Mouse (Mus musculus): Measurements from ENCODE around the gene Fam71f2. TPM values are rescaled to one million over a fixed set of nuclear protein-coding genes. Genes with fewer than 3 reads are reported as not detected.
A peak's percentile ranks its signal among the peaks of the same experiment; 100 is the strongest.

Gene Fam71f2
- total RNA-seq, 2 experiments from 2014 or later, result not detected

DNA sequence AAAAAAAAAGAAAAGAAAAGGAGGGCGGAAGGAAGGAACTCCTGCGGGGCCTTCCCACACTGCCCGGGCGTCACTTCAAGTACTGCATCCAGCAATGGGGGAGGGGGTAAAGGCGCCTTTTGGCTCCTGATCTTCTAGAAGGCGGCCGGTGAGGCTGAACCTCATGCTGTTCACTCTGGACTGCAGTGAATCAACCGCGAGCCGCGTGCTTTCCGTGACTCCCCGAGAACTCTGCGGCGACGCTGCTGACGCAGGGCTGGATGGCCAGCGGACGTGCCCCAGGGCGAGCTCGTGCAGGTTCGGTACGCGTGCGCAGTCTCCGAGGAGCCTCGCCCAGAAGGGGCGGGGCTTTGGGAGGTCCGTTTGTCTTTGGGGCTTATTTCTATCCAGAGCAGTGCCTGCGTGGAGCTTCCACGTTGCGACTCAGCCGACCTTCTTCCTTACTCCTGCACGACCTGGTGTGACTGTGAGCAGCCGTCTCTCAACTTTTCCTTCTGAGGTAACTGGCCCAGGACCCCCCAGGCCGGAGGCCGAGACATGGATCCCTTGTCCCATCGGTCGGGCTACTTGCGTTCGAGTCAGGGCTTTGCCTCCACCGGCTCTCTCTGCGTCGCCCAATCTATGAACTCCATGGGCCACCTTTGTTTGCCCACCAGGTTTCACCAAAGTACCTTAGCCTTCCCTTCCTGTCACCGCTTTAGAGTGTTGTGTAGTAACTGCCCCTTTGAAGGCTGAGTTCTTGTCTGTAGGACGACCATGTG is 6.9 kb upstream of the Fam71f2 start, which contains the start of gene Hilpda:
Hilpda (plus strand) TSS at position 177 of the 761 bp plus-strand sequence.
- ATAC-seq (replicated peaks; ENCODE audit: low FRiP score, poor library complexity, severe bottlenecking), result peak; percentile 99

DNA sequence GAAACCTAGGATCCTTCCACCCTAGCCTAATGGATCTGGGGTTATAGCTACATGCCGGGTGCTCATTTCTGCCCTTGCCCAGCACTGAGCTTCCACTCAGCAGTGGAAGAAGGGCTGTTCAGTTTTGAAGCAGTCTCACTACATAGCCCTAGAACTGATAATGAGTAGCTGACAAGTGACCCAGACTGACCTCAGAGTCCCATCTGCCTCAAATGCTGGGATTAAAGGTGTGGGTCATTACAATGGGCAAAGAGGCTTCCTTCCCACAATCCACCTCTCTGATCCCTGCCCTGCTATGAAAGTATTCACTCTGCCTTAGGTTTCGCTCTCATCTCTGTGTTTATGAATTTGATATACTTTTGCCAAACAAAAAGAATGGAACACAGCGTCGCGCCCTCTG is 2.6 kb upstream of the Fam71f2 start:
- ATAC-seq (replicated peaks; ENCODE audit: low FRiP score, poor library complexity, severe bottlenecking), result no peak

DNA sequence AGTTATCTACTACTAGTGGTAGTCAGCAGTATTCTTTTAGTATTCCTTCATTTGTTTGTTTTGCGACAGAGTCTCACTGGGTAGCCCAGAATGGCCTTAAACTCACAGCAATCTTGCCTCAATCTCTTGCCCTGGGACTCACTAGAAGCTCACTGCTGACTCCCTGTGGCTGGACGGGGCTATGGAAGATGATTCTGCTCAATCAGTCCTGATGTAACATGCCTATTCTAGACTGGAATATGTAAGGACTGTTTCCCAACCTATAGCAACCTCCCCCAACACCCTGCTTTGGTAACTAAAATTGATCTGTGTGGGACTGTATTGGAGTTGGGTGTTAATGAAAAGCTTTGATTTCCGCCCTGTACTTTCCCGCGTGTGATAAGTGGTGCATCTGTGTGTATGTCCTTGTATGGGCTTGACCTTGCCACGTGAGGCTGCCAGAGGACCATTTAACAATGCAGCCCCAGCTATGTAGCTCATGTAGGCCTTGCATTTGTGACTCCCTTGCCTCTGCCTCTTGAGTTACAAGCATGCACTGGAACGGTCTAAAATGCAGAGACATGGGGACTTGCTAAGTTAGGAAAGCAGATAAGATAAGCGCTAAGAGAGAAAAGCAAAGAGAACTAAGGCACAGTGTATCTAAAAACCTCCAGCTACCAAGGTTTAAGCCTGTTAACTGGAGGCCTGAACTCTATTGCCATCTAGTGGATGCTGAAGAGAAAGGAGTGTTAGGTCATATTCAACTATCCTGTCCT is 703 bp upstream of the Fam71f2 start:
- no peak for ATAC-seq (replicated peaks; ENCODE audit: low FRiP score, poor library complexity, severe bottlenecking)

DNA sequence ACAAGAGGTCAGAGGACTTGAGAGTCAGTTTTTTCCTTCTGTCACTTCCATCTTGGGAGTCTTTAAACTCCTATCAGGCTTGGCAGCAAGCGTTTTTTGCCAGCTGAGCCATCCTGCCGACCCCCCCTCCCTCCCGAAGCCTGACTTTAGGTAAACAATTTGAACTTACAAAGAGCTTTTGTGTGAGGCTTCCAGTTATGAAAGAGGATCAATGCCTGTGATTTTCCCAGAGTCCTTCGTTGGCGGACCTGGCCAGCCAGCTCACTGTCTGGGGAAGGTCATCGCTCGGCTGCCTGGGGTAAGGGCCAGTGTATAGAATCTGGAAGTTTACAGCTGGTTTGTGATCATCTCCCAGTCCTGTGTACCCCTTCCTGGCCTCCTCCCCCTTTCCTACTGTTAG is 1.3 kb downstream of the Fam71f2 start:
- no peak for ATAC-seq (replicated peaks; ENCODE audit: low FRiP score, poor library complexity, severe bottlenecking)

DNA sequence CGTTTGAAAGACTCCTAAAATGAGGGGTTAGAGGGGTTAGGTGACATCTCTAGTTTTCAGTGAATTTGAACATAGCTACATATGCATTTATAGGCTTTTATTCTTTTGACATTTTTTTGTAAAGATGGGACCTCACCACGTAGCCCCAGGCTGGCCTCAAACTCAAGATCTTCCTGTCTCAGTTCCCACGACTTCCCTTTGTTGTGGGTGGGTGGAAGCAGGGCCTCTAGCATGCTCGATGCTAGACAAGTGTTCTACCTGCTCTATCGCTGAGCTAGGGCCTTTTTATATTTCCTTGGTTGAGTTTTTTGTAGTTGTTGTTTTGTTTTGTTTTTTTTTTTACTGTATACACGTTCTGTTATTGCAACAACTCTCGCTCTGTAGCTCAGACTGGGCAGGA is 7.5 kb downstream of the Fam71f2 start:
- ATAC-seq (replicated peaks; ENCODE audit: low FRiP score, poor library complexity, severe bottlenecking), result no peak

DNA sequence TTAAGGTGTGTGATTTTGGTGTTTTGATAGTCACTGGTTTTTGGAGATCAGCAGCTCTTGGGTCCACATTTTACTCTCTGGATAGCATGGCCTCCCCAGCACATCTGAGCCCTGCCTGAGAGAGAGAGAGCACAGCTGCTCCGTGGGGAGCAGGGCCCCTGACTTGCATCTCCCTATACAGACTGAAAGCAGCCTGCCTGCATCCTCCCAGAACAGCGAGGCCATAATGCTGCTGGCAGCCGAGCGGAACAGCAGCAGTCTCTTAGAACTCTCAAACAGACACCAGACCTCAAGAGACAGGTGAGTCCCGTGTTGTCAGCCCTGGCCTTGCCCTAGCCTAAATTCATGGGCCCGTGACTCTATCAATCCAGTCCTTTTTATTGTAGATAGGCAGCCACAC is 8.1 kb downstream of the Fam71f2 start:
- ATAC-seq (replicated peaks; ENCODE audit: low FRiP score, poor library complexity, severe bottlenecking), result no peak

DNA sequence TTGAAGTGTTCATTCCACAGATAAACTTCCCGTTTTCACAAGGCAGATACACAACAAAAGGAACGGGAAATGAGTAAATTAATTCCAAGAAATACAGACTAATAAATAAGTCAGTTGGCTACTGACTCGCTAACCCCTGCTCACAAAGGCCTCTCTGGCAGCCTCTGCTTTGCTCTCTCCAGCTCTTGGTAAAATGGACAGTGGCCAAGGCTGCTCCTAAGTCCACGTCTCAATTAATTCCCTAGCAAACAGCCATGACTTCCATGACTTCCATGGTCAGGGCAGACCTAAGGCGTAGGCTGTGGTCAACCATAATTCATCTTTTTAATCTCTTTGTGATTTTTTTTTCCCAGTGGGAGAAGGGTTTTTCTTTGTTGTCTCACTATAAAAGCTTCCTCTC is 8.6 kb downstream of the Fam71f2 start:
- no peak for ATAC-seq (replicated peaks; ENCODE audit: low FRiP score, poor library complexity, severe bottlenecking)

DNA sequence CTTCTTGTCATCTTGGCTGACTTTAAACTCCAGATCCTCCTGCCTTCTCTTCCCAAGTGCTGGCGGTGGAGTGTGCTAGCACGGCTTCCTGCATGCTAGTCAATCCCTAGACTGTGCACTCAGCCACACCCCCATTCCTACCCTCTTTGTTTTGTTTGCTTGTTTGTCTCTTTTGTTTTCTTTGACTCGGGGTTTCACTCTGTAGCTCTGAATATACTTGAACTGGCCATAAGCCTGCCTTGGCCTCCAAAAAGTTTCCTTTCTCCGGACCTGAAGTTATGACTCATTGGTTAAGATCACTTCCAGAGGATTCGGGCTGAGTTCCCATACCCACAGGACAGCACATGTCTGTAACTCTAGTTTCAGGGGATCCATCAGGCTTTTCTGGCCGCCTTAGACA is 9.3 kb downstream of the Fam71f2 start:
- no peak for ATAC-seq (replicated peaks; ENCODE audit: low FRiP score, poor library complexity, severe bottlenecking)

DNA sequence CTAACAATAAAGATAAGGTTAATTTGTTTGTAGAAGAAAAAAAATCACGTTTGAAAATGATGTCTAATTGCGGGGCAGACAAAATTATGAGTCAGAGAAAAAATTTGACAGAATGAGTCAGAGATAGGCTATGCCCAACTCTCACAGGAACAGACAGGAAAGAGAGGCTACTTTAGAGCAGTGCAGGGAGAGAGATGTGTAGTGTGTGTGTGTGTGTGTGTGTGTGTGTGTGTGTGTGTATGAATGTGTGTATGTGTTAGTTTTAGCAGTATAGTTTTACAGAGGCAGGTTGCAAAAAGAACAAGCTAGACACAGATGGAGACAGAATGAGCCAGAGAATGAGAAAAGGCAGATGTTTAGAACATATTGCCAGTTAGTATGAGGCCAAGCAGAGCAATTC is 19.7 kb downstream of the Fam71f2 start:
- ATAC-seq (replicated peaks; ENCODE audit: low FRiP score, poor library complexity, severe bottlenecking), result no peak

DNA sequence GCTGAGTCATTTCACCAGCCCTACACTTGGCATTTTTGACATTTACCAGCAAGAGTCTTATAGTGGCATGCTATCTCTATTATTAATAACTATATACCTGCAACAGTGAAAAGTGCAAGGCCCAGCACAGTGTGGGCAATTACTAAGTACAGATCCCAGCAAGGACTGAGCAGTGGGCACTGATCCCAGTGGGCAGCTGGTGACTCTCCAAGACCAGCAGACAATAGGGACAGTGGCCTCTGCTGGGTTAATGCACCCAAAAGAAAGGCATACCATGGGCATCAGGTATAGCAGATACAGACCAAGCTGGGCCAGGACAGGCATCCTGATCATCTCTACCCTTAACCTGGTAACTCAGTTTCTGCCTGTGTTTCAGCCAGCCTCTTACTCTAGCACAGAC is 23.9 kb downstream of the Fam71f2 start:
- ATAC-seq (replicated peaks; ENCODE audit: low FRiP score, poor library complexity, severe bottlenecking), result no peak

DNA sequence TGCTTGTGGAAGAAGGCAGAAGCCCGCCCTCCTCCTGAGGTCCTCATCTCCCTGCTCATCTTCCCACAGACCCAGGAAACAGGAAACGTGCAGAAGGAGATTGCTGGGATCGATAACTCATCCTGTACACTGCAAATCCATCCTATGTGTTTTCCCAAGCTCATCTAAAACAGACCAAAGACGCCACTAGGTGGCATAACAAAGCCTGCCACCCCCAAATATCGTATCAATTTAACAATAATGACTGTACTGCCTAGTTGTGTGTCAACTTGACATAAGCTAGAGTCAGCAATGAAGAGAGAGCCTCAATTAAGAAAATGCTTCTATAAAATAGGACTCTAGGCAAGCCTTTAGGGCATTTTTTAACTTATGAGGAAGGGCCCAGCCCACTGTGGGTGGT is 24.3 kb downstream of the Fam71f2 start:
- ATAC-seq (replicated peaks; ENCODE audit: low FRiP score, poor library complexity, severe bottlenecking), result no peak

DNA sequence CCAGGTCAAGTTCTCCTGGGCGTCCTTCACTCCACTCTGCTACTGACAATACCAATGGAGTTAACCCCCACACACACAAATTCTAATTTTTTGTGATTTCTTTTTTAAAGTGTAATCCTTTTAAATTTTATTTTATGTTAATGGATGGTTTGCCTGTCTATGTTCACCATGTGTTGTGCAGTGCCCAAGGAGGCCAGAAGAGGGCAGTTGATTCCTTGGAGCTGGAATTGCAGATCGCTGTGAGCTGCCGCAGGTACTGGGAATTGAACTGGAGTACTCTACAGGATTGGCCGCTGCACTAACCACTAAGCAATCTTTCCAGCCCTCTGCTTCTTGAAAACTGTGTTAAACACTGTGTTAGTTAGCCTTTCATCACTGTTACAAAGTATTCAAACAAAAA is 26.1 kb downstream of the Fam71f2 start:
- no peak for ATAC-seq (replicated peaks; ENCODE audit: low FRiP score, poor library complexity, severe bottlenecking)

DNA sequence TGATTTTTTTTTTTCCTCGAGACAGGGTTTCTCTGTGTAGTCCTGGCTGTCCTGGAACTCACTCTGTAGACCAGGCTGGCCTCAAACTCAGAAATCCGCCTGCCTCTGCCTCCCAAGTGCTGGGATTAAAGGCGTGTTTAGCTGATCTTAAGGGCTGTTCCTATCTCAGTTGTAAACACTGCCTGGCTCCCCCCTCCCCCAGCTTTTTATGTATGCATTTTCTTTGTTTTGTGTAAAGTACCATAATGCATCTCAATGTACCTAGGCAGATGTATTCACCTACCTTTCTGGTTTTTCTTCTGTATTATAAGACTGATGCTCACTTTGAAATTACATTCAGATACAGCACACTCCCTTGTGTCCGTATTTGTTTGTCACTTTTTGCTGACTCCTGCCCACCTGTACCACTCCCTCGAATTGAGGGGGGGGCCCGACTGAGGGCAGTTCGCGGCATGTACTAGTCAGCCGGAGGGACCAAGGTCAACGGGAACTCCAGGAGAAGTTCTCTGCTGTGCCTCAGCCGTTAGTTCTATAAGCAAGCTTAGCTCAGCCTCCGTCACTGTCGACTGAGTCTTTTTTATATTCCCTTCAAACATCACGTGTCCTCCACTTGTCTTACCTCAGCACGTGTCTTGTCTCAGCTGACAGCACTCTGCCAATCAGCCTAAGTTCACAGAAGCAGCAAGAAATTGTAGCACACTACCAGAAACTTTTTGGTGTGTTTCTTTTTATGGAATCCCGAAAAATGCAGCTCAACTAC is 29.6 kb downstream of the Fam71f2 start:
- no peak for ATAC-seq (replicated peaks; ENCODE audit: low FRiP score, poor library complexity, severe bottlenecking)

DNA sequence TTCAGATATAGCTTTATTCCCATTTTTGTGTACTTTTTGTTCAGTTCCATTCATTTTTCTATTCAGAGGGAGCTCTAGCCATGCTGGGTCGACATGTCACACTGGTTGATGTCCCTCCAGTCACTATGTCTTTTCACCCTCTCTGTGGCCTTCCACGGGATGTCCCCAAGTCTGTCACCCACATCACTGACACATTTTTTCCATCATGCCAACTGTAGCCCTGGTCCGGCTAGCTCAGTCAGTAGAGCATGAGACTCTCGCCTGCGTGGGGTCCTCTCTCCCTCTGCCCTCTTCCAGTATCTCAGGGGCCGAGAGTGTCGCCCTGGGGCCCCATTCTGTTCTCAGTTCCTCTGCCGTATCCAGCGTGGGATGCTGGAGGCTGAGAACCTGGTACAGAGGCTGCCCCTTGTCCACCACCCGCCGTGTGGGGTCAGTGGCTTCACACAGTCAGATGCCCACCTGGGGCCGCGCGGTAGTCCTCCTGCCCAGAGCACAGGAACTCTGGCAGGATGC is 34.4 kb downstream of the Fam71f2 start:
- no peak for ATAC-seq (replicated peaks; ENCODE audit: low FRiP score, poor library complexity, severe bottlenecking)

DNA sequence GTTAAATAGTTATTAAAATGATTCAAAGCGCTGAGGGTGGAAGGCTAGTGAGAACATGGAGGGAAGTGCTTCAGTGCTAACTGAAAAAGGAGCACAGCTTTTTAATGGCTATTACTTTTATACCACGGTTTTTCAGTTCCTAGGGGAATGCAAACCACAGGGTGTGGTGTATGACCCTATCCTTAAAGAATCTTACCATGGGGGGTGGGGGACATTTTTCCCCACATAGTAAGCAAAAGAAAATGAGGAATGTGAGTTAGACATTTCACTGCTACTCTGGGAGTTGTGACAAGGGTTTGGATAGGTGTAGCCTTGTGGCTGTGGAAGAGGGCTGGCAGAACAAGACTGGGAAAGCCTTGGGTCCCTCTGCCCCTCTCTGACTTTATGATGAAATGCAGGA is 37.9 kb downstream of the Fam71f2 start:
- ATAC-seq (replicated peaks; ENCODE audit: low FRiP score, poor library complexity, severe bottlenecking), result no peak

DNA sequence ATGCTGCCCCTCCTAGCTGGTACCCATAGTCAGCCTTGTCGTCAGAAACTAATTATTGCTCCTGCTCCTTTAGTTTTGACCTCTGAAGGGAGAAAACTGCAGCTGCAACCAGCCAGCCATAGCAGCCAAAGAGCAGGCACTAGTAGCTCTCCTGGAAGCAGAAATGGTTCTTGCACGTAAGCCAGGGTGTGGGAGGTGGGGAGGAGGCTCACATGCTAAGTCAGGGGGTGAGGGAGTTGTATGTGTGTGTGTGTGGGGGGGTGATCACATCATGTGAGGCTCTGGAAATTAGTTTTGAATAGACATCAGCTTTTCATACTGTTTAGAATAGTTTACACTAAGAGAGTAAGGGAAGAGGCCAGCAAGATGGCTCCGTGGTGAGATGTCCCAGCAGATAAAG is 38.5 kb downstream of the Fam71f2 start:
- ATAC-seq (replicated peaks; ENCODE audit: low FRiP score, poor library complexity, severe bottlenecking), result no peak

DNA sequence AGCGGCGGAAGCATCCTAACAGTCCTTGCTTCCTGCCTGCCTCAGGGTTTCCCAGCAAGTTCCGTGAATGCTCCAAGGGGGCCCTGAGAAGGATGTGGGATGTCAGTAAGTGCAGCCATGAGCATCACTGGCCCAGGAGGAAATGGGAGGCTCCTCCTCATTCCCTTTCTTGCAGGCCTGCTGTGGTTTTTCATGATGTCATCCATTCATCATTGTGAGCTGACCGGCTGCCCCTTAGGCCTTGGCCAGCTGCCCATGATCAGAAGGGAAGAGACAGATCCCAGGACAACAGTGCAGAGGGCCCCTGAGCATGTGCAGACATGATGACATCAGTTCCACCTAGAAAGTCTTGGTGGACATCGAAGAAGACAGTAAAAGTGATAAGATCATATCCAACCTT is 39.5 kb downstream of the Fam71f2 start, which contains the start of gene Fam71f1:
Fam71f1 (plus strand) TSS at position 262 of the 400 bp plus-strand sequence.
- no peak for ATAC-seq (replicated peaks; ENCODE audit: low FRiP score, poor library complexity, severe bottlenecking)

DNA sequence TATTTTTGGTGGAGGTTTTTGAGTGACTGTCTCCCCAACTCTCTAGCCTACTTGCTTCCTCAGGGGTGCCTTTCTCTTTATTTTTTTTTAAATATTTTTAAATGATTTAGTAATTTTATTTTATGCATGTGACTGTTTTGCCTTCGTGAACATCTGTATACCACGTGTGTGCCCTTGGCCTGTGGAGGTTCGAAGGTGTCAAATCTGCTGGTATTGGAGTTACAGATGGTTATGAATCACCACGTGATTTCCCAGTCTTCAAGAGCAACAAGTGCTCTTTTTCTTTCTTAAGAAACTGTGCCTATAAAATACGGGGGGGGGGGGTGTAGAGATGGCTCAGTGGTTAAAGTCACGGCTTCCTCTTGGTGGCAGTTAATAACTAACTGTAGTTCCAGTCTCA is 42.2 kb downstream of the Fam71f2 start:
- ATAC-seq (replicated peaks; ENCODE audit: low FRiP score, poor library complexity, severe bottlenecking), result no peak

DNA sequence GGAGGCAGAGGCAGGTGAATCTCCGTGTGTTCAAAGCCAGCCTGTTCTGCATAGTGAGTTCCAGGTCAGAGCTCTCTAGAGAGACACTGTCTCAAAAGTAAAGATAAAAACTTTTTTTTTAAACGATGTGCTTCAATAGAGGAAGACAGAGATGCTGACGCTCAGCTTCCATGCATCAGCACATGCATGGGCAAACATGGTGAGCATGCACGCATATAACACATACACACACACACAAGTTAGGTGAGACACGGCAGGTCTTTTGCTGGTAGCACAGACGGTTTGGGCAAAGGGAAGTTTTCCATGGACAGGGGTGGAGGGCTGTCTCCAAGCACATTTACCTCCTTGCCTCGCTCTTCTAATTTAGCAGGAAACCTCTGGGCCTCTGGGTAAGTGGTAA is 42.8 kb downstream of the Fam71f2 start:
- ATAC-seq (replicated peaks; ENCODE audit: low FRiP score, poor library complexity, severe bottlenecking), result no peak

DNA sequence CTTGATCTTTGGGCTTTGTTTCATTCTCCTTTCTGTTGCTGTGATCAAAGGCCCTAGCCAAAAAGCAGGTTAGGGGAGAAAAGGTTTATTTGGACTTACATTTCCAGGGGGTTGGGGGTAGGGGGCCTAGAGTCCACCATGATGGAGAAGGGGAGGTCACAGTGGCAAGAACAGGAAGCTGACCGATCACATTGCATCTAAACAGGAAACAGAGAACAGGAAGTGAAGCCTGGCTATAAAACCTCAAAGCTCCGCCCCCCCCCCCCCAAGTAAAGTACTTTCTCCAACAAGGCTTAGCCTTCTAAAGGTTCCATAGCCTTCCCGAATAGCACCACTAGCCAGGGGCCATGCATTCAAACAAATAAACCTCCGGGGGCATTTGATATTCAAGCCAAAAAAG is 43.3 kb downstream of the Fam71f2 start:
- no peak for ATAC-seq (replicated peaks; ENCODE audit: low FRiP score, poor library complexity, severe bottlenecking)

All from erythroblast, adult 5-6 weeks (primary cell).